Mouse (Mus musculus) layer of hippocampus, postnatal 36 days (tissue): ENCODE results near the gene Erc1. TPM values are rescaled to one million over a fixed set of nuclear protein-coding genes. Genes with fewer than 3 reads are reported as not detected.

Experiments used
- total RNA-seq, 2 experiments: library from RNA; stranded (reverse); gene quantifications; 2 replicates each; pipeline ENCODE4 v1.2.3; 2021

Gene Erc1
- total RNA-seq, 2 experiments from 2014 or later, result 56.7 to 62.8 TPM

Other genes starting within 250 kb of the Erc1 start
- 10 to 100 TPM; 37.3 to 37.7 TPM for gene Rad52, start 54.5 kb upstream of the Erc1 start, total RNA-seq
- gene Wnk1, start 190.5 kb upstream of the Erc1 start, total RNA-seq, result 100 to 1,000 TPM; 181 to 211 TPM
- 1 to 10 TPM in 1 of 2 experiments, under 1 TPM in 1; 0.66 to 1.7 TPM for gene Ninj2, start 245.2 kb upstream of the Erc1 start, total RNA-seq